38 mouse cellular contexts compared by ENCODE assay signal in the genomic region with DNA sequence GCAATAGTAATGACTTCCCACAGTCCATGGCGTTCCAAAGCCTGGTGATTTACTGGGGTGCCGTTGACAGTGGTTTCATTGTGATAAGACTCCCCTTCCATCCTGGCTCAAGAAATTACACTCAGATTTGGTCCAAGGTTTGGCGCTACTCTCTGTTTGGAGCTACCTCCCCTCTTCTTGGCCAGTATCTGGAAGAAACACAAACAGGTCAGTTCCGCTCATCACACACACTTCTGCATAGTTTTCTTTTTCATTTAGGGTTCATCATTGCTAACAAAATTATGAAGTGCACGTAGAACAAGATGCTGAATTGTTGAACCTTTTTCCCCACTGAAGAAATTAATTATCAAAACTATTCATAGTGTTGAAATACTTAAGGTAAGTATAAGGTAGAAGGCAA. TPM values are rescaled to one million over a fixed set of nuclear protein-coding genes. Genes with fewer than 3 reads are reported as not detected.
"Had no signal": no experiment of that assay in that cellular context is flagged by ENCODE, and none has a peak within 500 bp of the region (broad histone marks: within the 10 kb centered on the region; RNA-seq: fewer than 3 reads in every experiment).

A gene (minus strand): TSS at position 101 of the 400 bp plus-strand sequence.

- H3K4me1 ChIP-seq: limb, embryonic 10.5 days; limb, embryonic 12.5 days; limb, embryonic 13.5 days; limb, embryonic 15.5 days; liver, embryonic 12.5 days; liver, embryonic 13.5 days; liver, embryonic 15.5 days; midbrain, embryonic 10.5 days; midbrain, embryonic 12.5 days; midbrain, embryonic 13.5 days; midbrain, embryonic 15.5 days had no signal

- DNase-seq: left cerebral cortex, postnatal 4 days; liver; liver, embryonic 13.5 days; liver, postnatal 0 days; lung, adult 18-20 months; lung, adult 2 months; lung, embryonic 14.5 days; lung, postnatal 10 days; lung, postnatal 14 days; lung, postnatal 36 days; lung, postnatal 4 days; midbrain, embryonic 14.5 days had no signal

- H3K27ac ChIP-seq: limb, embryonic 10.5 days; limb, embryonic 12.5 days; limb, embryonic 13.5 days; liver, embryonic 12.5 days; liver, embryonic 13.5 days; liver, embryonic 14.5 days; liver, embryonic 15.5 days; lung, embryonic 15.5 days; macrophage; midbrain, embryonic 10.5 days; midbrain, embryonic 12.5 days; midbrain, embryonic 13.5 days; midbrain, embryonic 15.5 days had no signal

- H3K36me3 ChIP-seq: limb, embryonic 10.5 days; limb, embryonic 12.5 days; limb, embryonic 13.5 days; limb, embryonic 15.5 days; liver, embryonic 12.5 days; liver, embryonic 13.5 days; liver, embryonic 15.5 days; lung, embryonic 15.5 days; midbrain, embryonic 10.5 days; midbrain, embryonic 12.5 days; midbrain, embryonic 13.5 days; midbrain, embryonic 15.5 days had no signal

- H3K4me2 ChIP-seq: limb, embryonic 12.5 days; limb, embryonic 13.5 days; limb, embryonic 15.5 days; liver, embryonic 11.5 days; liver, embryonic 12.5 days; liver, embryonic 13.5 days; liver, embryonic 15.5 days; lung, embryonic 14.5 days; lung, embryonic 15.5 days; midbrain, embryonic 11.5 days; midbrain, embryonic 12.5 days; midbrain, embryonic 13.5 days; midbrain, embryonic 15.5 days had no signal

- H3K27me3 ChIP-seq: limb, embryonic 12.5 days; limb, embryonic 13.5 days; limb, embryonic 15.5 days; lung, embryonic 15.5 days; midbrain, embryonic 13.5 days; midbrain, embryonic 15.5 days had no signal

- H3K9me3 ChIP-seq: limb, embryonic 10.5 days; limb, embryonic 12.5 days; limb, embryonic 13.5 days; limb, embryonic 15.5 days; liver, embryonic 12.5 days; liver, embryonic 13.5 days; liver, embryonic 15.5 days; lung, embryonic 15.5 days; megakaryocyte, embryonic 14.5 days; midbrain, embryonic 10.5 days; midbrain, embryonic 12.5 days; midbrain, embryonic 13.5 days; midbrain, embryonic 15.5 days had no signal

- H3K9ac ChIP-seq: limb, embryonic 12.5 days; limb, embryonic 13.5 days; limb, embryonic 15.5 days; liver, embryonic 12.5 days; liver, embryonic 13.5 days; liver, embryonic 14.5 days; liver, embryonic 15.5 days; liver, postnatal 0 days; lung, embryonic 14.5 days; lung, embryonic 15.5 days; midbrain, embryonic 12.5 days; midbrain, embryonic 13.5 days; midbrain, embryonic 15.5 days had no signal

- H3K4me3 ChIP-seq: limb, embryonic 10.5 days; limb, embryonic 12.5 days; limb, embryonic 13.5 days; limb, embryonic 15.5 days; liver, embryonic 12.5 days; liver, embryonic 13.5 days; liver, embryonic 15.5 days; lung, embryonic 15.5 days; megakaryocyte, embryonic 14.5 days; midbrain, embryonic 10.5 days; midbrain, embryonic 12.5 days; midbrain, embryonic 13.5 days; midbrain, embryonic 15.5 days; myocyte had no signal

RNA-seq across cellular contexts. Expression of the gene that starts here (rescaled TPM):
- total RNA-seq: liver, adult 2 months; megakaryocyte progenitor cell, adult 5-6 weeks; megakaryocyte, adult 5-6 weeks; megakaryocyte-erythroid progenitor cell, adult 5-6 weeks; monocyte, adult 5-6 weeks had no signal
- polyA plus RNA-seq: limb, embryonic 10.5 days; limb, embryonic 12.5 days; limb, embryonic 13.5 days; limb, embryonic 14.5 days; liver, adult 2 months; liver, embryonic 11.5 days; liver, embryonic 12.5 days; liver, embryonic 13.5 days; liver, embryonic 14.5 days; liver, embryonic 15.5 days; liver, embryonic 16.5 days; liver, postnatal 0 days; lung, adult 2 months; lung, embryonic 14.5 days; lung, embryonic 15.5 days; lung, postnatal 0 days; macrophage; midbrain, embryonic 10.5 days; midbrain, embryonic 11.5 days; myocyte; neural tube, embryonic 11.5 days had no signal
